Mouse (Mus musculus): ENCODE data around the gene Jdp2. TPM values are rescaled to one million over a fixed set of nuclear protein-coding genes. Genes with fewer than 3 reads are reported as not detected.

Gene Jdp2
- polyA plus RNA-seq, 1 experiment from 2014 or later, result 0.12 TPM

DNA sequence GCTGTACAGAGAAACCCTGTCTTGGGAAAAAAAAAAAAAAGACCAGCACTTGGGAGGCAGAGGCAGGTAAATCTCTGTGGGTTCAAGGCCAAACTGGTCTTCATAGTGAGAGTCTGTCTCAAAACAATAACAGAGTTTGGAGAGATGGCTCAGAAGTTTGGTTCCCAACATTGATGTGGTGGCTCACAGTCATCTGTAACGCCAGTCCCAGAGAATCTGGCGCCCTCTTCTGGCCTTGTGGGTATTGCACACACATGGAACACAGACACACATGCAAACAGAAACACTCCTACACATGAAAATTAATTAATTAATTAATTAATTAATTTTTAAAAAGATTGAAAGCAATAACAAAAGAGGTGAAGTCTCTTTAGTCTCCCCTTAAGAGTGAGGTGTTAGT, 83.5 kb downstream of the Jdp2 start:
- Histone ChIP-seq H3K9ac (ENCODE audit: low read depth, low read length) (no peak overlapping the region), H3K36me3 (ENCODE audit: control insufficient read depth, insufficient read depth) (no peaks in the 10 kb centered on the region), H3K27ac (ENCODE audit: low read length) (no peak overlapping the region), H3K27me3 (ENCODE audit: control insufficient read depth, insufficient read depth, low read depth, low read length) (no peaks in the 10 kb centered on the region), H3K4me2 (ENCODE audit: low read depth, low read length) (no peak overlapping the region), H3K9me3 (replicated peaks; ENCODE audit: control insufficient read depth, low read length) (no peaks in the 10 kb centered on the region), H3K4me3 (ENCODE audit: low read depth, low read length) (no peak overlapping the region), H3K4me1 (ENCODE audit: control insufficient read depth, low read depth, low read length) (no peaks in the 10 kb centered on the region)
- ATAC-seq (ENCODE audit: low read depth), result no peak
- 26% methylated on average over 2 of the region's 2 CpGs for WGBS (ENCODE audit: insufficient replicate concordance)

DNA sequence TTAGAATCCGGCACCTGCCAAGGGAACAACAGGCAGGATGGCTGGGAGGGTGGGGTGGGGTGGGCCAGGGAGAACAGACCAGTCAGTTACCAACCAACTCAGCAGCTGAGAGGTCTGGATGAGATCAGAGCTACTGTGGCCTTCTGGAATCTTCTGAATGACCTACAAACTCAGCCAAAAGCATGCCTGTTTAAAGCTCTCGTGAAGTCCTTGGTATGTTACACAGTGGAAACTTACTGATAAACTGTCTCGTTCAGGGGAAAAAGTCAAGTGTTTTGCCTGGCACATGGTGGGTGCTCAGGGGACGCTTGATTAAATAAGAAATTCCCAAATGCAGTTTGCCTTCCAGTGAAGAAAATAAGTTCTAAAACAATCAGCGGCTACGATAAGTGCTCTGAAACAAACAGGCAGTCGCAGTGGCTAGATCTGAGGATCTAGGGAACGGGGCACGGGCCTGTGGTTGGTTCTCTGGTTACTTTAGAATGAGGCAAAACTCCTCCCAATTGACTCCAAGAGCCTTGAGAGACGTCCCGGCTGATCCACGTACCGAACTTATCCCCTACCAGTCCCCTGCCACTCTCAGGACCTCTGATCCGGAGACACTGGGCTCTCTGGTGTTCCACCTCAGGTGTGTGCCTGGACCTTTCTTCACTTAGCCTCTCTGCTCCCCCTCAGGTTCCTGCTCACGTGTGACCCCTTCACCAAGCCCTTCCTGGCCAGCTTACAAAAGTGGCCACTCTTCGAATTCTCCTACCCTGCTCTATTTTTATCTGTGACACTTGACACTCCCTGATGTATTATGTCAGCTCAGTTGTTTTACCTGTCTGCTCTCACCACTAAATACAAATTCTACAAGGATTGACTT, 85.8 kb downstream of the Jdp2 start:
- Histone ChIP-seq H3K4me1 (ENCODE audit: control insufficient read depth, low read depth, low read length) (no peaks in the 10 kb centered on the region), H3K4me3 (ENCODE audit: low read depth, low read length) (no peak overlapping the region), H3K9ac (ENCODE audit: low read depth, low read length) (no peak overlapping the region), H3K36me3 (ENCODE audit: control insufficient read depth, insufficient read depth) (no peaks in the 10 kb centered on the region), H3K4me2 (ENCODE audit: low read depth, low read length) (no peak overlapping the region), H3K27me3 (ENCODE audit: control insufficient read depth, insufficient read depth, low read depth, low read length) (no peaks in the 10 kb centered on the region), H3K27ac (ENCODE audit: low read length) (no peak overlapping the region), H3K9me3 (replicated peaks; ENCODE audit: control insufficient read depth, low read length) (no peaks in the 10 kb centered on the region)
- 63% methylated on average over 16 of the region's 16 CpGs for WGBS (ENCODE audit: insufficient replicate concordance)
- no peak for ATAC-seq (ENCODE audit: low read depth)

DNA sequence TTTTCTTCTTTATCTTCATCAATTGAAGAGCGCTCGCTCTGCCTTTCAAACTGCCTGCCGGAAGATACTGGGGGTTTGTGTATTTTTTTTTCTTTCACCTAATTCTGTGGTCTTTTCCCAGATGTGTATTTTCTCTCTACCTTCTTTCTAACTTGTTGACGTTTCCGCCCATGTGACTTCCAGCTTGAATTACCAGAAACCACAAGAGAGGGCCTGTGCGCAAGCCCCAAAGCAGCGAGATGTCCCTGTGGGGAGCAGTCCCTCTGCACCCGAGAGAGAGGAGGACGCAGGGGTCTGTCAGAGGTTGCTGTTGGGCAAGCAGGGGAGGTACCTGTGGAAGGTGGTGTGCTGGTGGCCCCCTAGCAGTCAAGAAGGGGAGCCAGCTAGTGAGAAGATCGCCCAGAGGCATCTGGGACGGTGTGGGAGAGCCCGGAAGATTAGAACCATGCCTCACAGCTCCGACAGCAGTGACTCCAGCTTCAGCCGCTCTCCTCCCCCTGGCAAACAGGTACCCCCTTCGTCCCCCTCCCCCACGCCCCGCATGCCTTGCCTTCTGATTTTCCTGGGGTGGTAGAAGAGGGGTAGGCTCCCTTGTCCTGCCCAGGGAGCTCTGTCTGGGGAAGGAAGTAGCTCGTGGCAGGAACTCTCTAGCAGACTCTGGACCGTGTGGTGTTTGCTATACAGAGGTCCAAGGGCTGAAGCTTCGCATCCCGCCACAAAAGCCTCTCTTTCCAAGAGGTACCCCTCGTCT, 87.8 kb downstream of the Jdp2 start, which contains the start of gene Batf:
TSS of gene Batf (plus strand) at position 204 of the 751 bp plus-strand sequence.
- peak within 1 kb of the TSS; percentile 2 for H3K4me2 ChIP-seq (ENCODE audit: low read depth, low read length)
- no peaks in the 10 kb centered on the region for H3K27me3 ChIP-seq (ENCODE audit: control insufficient read depth, insufficient read depth, low read depth, low read length)
- no peaks in the 10 kb centered on the region for H3K36me3 ChIP-seq (ENCODE audit: control insufficient read depth, insufficient read depth)
- H3K27ac ChIP-seq (ENCODE audit: low read length), result no peak within 1 kb of the TSS
- H3K9ac ChIP-seq (ENCODE audit: low read depth, low read length), result no peak within 1 kb of the TSS
- H3K9me3 ChIP-seq (replicated peaks; ENCODE audit: control insufficient read depth, low read length), result no peaks in the 10 kb centered on the region
- peak within 1 kb of the TSS; percentile 48 for H3K4me3 ChIP-seq (ENCODE audit: low read depth, low read length)
- no peaks in the 10 kb centered on the region for H3K4me1 ChIP-seq (ENCODE audit: control insufficient read depth, low read depth, low read length)
- ATAC-seq (ENCODE audit: low read depth), result no peak
- WGBS (ENCODE audit: insufficient replicate concordance), result 3% methylated on average over 22 of the region's 22 CpGs

DNA sequence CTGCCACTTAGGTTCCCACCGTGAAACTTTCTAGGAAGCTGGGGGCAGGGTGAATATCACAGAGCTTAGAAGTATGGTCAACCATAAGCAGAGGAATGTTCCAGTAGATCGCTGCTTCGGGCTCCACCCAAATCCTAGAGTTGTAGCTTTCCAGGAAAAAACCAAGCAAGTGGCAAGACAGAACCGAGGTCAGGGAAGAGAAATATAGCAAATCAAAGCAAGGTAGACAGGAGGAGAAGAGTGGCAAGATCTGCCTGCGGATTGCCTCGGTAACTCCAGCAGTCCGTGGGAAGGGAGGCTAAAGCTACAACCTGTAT, 88.3 kb downstream of the Jdp2 start:
- peak overlapping the region; percentile 2; the same call in 1 of the 2 replicates for H3K4me2 ChIP-seq (ENCODE audit: low read depth, low read length)
- no peak for ATAC-seq (ENCODE audit: low read depth)
- no peaks in the 10 kb centered on the region for H3K9me3 ChIP-seq (replicated peaks; ENCODE audit: control insufficient read depth, low read length)
- H3K27ac ChIP-seq (ENCODE audit: low read length), result no peak overlapping the region
- peak overlapping the region; percentile 48 for H3K4me3 ChIP-seq (ENCODE audit: low read depth, low read length)
- H3K4me1 ChIP-seq (ENCODE audit: control insufficient read depth, low read depth, low read length), result no peaks in the 10 kb centered on the region
- WGBS (ENCODE audit: insufficient replicate concordance), result 38% methylated on average over 7 of the region's 7 CpGs
- H3K36me3 ChIP-seq (ENCODE audit: control insufficient read depth, insufficient read depth), result no peaks in the 10 kb centered on the region
- no peaks in the 10 kb centered on the region for H3K27me3 ChIP-seq (ENCODE audit: control insufficient read depth, insufficient read depth, low read depth, low read length)
- no peak overlapping the region for H3K9ac ChIP-seq (ENCODE audit: low read depth, low read length)

DNA sequence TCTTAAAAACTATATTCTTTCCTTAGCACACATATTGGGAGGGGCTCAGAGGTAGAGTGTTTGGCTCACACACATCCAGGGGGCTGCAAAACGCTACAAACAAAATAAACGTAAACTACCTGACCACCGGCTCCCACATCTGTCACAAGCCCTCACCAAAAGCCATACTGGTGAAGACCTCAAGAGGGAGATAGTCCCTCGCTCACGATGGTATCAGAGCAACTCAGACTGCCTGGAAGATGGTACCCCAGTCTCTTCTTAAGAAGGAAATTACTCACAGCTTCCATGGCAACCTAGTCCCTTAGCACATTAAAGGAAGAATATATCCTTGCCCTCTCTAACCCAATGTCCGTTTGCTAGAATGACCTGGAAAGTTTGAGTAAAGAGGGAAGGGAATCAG, 89.0 kb downstream of the Jdp2 start:
- no peak overlapping the region for H3K4me2 ChIP-seq (ENCODE audit: low read depth, low read length)
- no peaks in the 10 kb centered on the region for H3K9me3 ChIP-seq (replicated peaks; ENCODE audit: control insufficient read depth, low read length)
- no peak for ATAC-seq (ENCODE audit: low read depth)
- H3K4me1 ChIP-seq (ENCODE audit: control insufficient read depth, low read depth, low read length), result no peaks in the 10 kb centered on the region
- H3K4me3 ChIP-seq (ENCODE audit: low read depth, low read length), result no peak overlapping the region
- H3K27me3 ChIP-seq (ENCODE audit: control insufficient read depth, insufficient read depth, low read depth, low read length), result no peaks in the 10 kb centered on the region
- 32% methylated on average over 6 of the region's 6 CpGs for WGBS (ENCODE audit: insufficient replicate concordance)
- no peak overlapping the region for H3K9ac ChIP-seq (ENCODE audit: low read depth, low read length)
- H3K36me3 ChIP-seq (ENCODE audit: control insufficient read depth, insufficient read depth), result no peaks in the 10 kb centered on the region
- H3K27ac ChIP-seq (ENCODE audit: low read length), result no peak overlapping the region

Other genes with a start within 250 kb of the Jdp2 start
- 158 and 165 TPM in 2 replicates for gene Tmed10, start 224.2 kb upstream of the Jdp2 start, polyA plus RNA-seq (2015; fragmentation: Nextera tagmentation; extraction: Ambion mirVana)
- gene Fos, start 125.1 kb upstream of the Jdp2 start, polyA plus RNA-seq (2015; fragmentation: Nextera tagmentation; extraction: Ambion mirVana), result 1.1 and 1.6 TPM in 2 replicates
- gene Batf, start 87.6 kb downstream of the Jdp2 start, polyA plus RNA-seq (2015; fragmentation: Nextera tagmentation; extraction: Ambion mirVana), result 2.5 and 4.0 TPM in 2 replicates
- 8.8 and 10.0 TPM in 2 replicates for gene Flvcr2, start 147.5 kb downstream of the Jdp2 start, polyA plus RNA-seq (2015; fragmentation: Nextera tagmentation; extraction: Ambion mirVana)
- gene Erg28, start 225.5 kb downstream of the Jdp2 start, polyA plus RNA-seq (2015; fragmentation: Nextera tagmentation; extraction: Ambion mirVana), result 83.0 and 90.3 TPM in 2 replicates
- 4.9 and 6.0 TPM in 2 replicates for gene Ttll5, start 225.6 kb downstream of the Jdp2 start, polyA plus RNA-seq (2015; fragmentation: Nextera tagmentation; extraction: Ambion mirVana)